Mouse (Mus musculus): ENCODE measurements around the gene Kazald1. TPM values are rescaled to one million over a fixed set of nuclear protein-coding genes. Genes with fewer than 3 reads are reported as not detected.

Gene Kazald1
- polyA plus RNA-seq (2017; shearing (Covaris generic)) = 0.33 TPM

DNA sequence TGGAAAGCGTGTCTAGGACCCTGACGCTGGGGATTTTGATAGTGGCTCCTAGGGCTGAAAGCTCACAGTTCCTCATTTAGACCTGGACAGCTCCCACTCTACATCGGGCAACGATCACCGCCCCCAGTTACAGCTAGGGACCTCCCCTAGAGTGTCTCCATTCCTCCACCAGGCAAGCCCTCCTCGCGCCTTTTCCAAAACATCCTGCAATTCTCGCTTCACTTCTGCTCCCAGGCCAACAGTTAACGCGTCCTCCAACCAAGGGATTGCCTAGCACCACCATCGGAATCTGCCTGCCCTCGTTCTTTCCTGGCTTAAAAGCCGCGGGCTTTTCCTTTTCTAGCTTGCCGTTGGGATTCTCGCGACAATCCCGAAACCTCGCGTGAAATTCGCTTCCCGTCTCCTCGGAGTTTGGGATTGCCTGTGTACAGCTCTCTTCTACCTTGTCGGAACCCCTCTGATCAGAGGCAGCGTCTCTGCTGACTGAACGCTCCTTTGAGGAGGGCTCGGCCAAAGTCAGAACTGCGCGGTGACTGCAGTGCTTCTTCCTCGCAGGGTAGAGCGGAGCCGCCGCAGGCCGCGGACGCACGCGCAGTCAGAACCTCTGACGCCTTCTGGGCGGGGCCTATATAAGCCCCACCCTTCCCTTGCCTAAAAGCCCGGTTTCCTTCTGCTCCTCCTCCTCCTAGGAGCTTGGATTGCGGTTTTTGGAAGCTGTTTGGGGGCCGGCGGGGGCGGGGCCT lies at the start of gene Kazald1:
Gene Kazald1 (plus strand): TSS at position 662 of the 743 bp plus-strand sequence.

GRCm38 (mm10) chr19:45045651-45046050 lies 29.4 kb upstream of the Kazald1 start, which contains the start of gene Pdzd7:
Gene Pdzd7, minus strand, starts transcription at chr19:45045717.

DNA sequence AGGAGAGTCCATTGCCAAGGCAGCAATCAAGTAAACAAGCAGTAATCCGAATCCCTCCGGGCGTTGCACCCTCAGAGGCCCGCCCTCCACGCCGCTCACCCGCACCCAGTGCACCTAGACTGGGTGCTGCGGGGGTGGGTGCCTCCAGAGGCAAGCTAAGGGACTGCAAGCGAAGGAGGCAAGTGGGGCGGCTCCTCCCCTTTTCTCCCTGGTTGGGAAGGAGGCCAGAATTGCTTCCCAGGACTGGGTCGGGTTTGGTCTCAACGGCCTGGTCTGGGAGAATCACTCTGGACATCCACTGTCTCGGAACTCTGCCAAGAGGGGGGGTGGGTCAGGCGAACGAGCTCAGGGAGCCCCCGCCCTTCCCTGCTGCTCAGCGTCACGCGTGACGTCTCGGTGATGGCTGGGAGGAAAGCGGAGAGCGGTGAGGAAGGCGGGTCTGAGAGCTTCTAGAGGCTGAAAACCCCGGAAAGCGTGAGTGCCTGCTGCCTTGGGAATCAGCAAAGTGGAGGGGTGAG lies 27.6 kb upstream of the Kazald1 start, which contains the start of gene Sfxn3:
Gene Sfxn3 (plus strand): TSS at position 87 of the 518 bp plus-strand sequence.

Other genes with a start within 250 kb of the Kazald1 start
- gene Slf2, start 144.1 kb upstream of the Kazald1 start, polyA plus RNA-seq (2017; shearing (Covaris generic)) = 53.2 TPM
- not detected for gene Sema4g, start 86.1 kb upstream of the Kazald1 start, polyA plus RNA-seq (2017; shearing (Covaris generic))
- gene Twnk, start 69.6 kb upstream of the Kazald1 start, polyA plus RNA-seq (2017; shearing (Covaris generic)) = 17.4 TPM
- gene Mrpl43, start 68.8 kb upstream of the Kazald1 start, polyA plus RNA-seq (2017; shearing (Covaris generic)) = 74.3 TPM
- gene Lzts2, start 60.8 kb upstream of the Kazald1 start, polyA plus RNA-seq (2017; shearing (Covaris generic)) = 3.8 TPM
- gene Pdzd7, start 29.5 kb upstream of the Kazald1 start, polyA plus RNA-seq (2017; shearing (Covaris generic)) = not detected
- 76.5 TPM for gene Sfxn3, start 27.7 kb upstream of the Kazald1 start, polyA plus RNA-seq (2017; shearing (Covaris generic))
- not detected for gene Tlx1, start 75.4 kb downstream of the Kazald1 start, polyA plus RNA-seq (2017; shearing (Covaris generic))
- not detected for gene Lbx1, start 160.6 kb downstream of the Kazald1 start, polyA plus RNA-seq (2017; shearing (Covaris generic))

Data from activated CD4-positive, CD25-positive, alpha-beta regulatory T cell, adult 9 weeks (primary cell).